Mouse (Mus musculus): ENCODE results near the gene Lysmd4. TPM values are rescaled to one million over a fixed set of nuclear protein-coding genes. Genes with fewer than 3 reads are reported as not detected.
"Not testable (repeated sequence)": the region's sequence is repeated elsewhere in the genome, so short reads cannot be mapped to it uniquely, and the experiment has no call there.

The Lysmd4 gene
- total RNA-seq, 2 experiments from 2014 or later = 7.0 to 7.8 TPM

GRCm38 (mm10) chr7:67230221-67230620 lies 7.9 kb downstream of the Lysmd4 start:
- DNase-seq (ENCODE audit: low spot score) = peak; percentile 30

- no peak for DNase-seq (ENCODE audit: low spot score)
Measured at GRCm38 (mm10) chr7:67230640-67231140, 8.3 kb downstream of the Lysmd4 start.

GRCm38 (mm10) chr7:67232504-67232903 lies 10.2 kb downstream of the Lysmd4 start:
- DNase-seq (ENCODE audit: low spot score) = no peak

GRCm38 (mm10) chr7:67234797-67235196 lies 12.5 kb downstream of the Lysmd4 start:
- peak; percentile 39 for DNase-seq (ENCODE audit: low spot score)

- no peak for DNase-seq (ENCODE audit: low spot score)
Measured at GRCm38 (mm10) chr7:67236351-67236750, 14.0 kb downstream of the Lysmd4 start.

- DNase-seq (ENCODE audit: low spot score) = no peak
Measured at GRCm38 (mm10) chr7:67237752-67238151, 15.4 kb downstream of the Lysmd4 start.

- DNase-seq (ENCODE audit: low spot score) = no peak
Measured at GRCm38 (mm10) chr7:67241969-67242368, 19.6 kb downstream of the Lysmd4 start.

- peak; percentile 40 for DNase-seq (ENCODE audit: low spot score)
Measured at GRCm38 (mm10) chr7:67243121-67243893, 21.0 kb downstream of the Lysmd4 start.

GRCm38 (mm10) chr7:67243894-67244282 lies 21.5 kb downstream of the Lysmd4 start:
- DNase-seq (ENCODE audit: low spot score) = no peak

- DNase-seq (ENCODE audit: low spot score) = no peak
Measured at GRCm38 (mm10) chr7:67245255-67245654, 22.9 kb downstream of the Lysmd4 start.

GRCm38 (mm10) chr7:67246067-67246466 lies 23.7 kb downstream of the Lysmd4 start:
- DNase-seq (ENCODE audit: low spot score) = no peak

- peak; percentile 78 for DNase-seq (ENCODE audit: low spot score)
Measured at GRCm38 (mm10) chr7:67259828-67260563, 37.7 kb downstream of the Lysmd4 start.

GRCm38 (mm10) chr7:67270447-67270846 lies 48.1 kb downstream of the Lysmd4 start:
- not testable (repeated sequence) for DNase-seq (ENCODE audit: low spot score)

GRCm38 (mm10) chr7:67283581-67283980 lies 61.2 kb downstream of the Lysmd4 start:
- no peak for DNase-seq (ENCODE audit: low spot score)

- DNase-seq (ENCODE audit: low spot score) = no peak
Measured at GRCm38 (mm10) chr7:67287456-67287855, 65.1 kb downstream of the Lysmd4 start.

GRCm38 (mm10) chr7:67291356-67291755 lies 69.0 kb downstream of the Lysmd4 start:
- DNase-seq (ENCODE audit: low spot score) = no peak

GRCm38 (mm10) chr7:67296419-67296818 lies 74.1 kb downstream of the Lysmd4 start:
- no peak for DNase-seq (ENCODE audit: low spot score)

- DNase-seq (ENCODE audit: low spot score) = no peak
Measured at GRCm38 (mm10) chr7:67304937-67305336, 82.6 kb downstream of the Lysmd4 start.

- no peak for DNase-seq (ENCODE audit: low spot score)
Measured at GRCm38 (mm10) chr7:67307078-67307477, 84.7 kb downstream of the Lysmd4 start.

GRCm38 (mm10) chr7:67308102-67308501 lies 85.8 kb downstream of the Lysmd4 start:
- DNase-seq (ENCODE audit: low spot score) = no peak

- DNase-seq (ENCODE audit: low spot score) = no peak
Measured at GRCm38 (mm10) chr7:67310151-67310550, 87.8 kb downstream of the Lysmd4 start.

GRCm38 (mm10) chr7:67313200-67313599 lies 90.9 kb downstream of the Lysmd4 start:
- no peak for DNase-seq (ENCODE audit: low spot score)

- no peak for DNase-seq (ENCODE audit: low spot score)
Measured at GRCm38 (mm10) chr7:67318697-67319096, 96.4 kb downstream of the Lysmd4 start.
